Mouse (Mus musculus): Measurements from ENCODE around the gene Atp23. TPM values are rescaled to one million over a fixed set of nuclear protein-coding genes. Genes with fewer than 3 reads are reported as not detected.

The Atp23 gene
- polyA plus RNA-seq, 1 experiment from 2014 or later: 17.2 TPM

GRCm38 (mm10) chr10:126920220-126920619 lies 19.1 kb upstream of the Atp23 start:
- 95% methylated on average over 3 of the region's 3 CpGs for WGBS
- Histone ChIP-seq H3K9ac (ENCODE audit: low read depth, low read length) (no peak overlapping the region), H3K4me2 (ENCODE audit: low read length) (no peak overlapping the region), H3K36me3 (ENCODE audit: control insufficient read depth, insufficient read depth, low read length) (no peaks in the 10 kb centered on the region), H3K4me1 (ENCODE audit: control insufficient read depth, insufficient read depth, low read depth, low read length) (no peaks in the 10 kb centered on the region), H3K27me3 (replicated peaks; ENCODE audit: control insufficient read depth, insufficient read depth, low read length) (no peaks in the 10 kb centered on the region), H3K4me3 (ENCODE audit: low read length) (no peak overlapping the region), H3K27ac (ENCODE audit: low read depth, low read length) (no peak overlapping the region), H3K9me3 (ENCODE audit: control insufficient read depth, low read length) (peaks cover 6% of the 10 kb centered on the region)
- ATAC-seq: no peak

- Histone ChIP-seq H3K27me3 (replicated peaks; ENCODE audit: control insufficient read depth, insufficient read depth, low read length) (no peaks in the 10 kb centered on the region), H3K9ac (ENCODE audit: low read depth, low read length) (no peak overlapping the region), H3K9me3 (ENCODE audit: control insufficient read depth, low read length) (peaks cover 6% of the 10 kb centered on the region), H3K27ac (ENCODE audit: low read depth, low read length) (no peak overlapping the region), H3K36me3 (ENCODE audit: control insufficient read depth, insufficient read depth, low read length) (no peaks in the 10 kb centered on the region), H3K4me2 (ENCODE audit: low read length) (no peak overlapping the region), H3K4me3 (ENCODE audit: low read length) (no peak overlapping the region), H3K4me1 (ENCODE audit: control insufficient read depth, insufficient read depth, low read depth, low read length) (no peaks in the 10 kb centered on the region)
- peak; percentile 85 for ATAC-seq
- WGBS: 4% methylated on average over 9 of the region's 9 CpGs
Observed at GRCm38 (mm10) chr10:126919067-126919466, 17.9 kb upstream of the Atp23 start.

- ATAC-seq: no peak
- Histone ChIP-seq H3K4me2 (ENCODE audit: low read length) (no peak overlapping the region), H3K9ac (ENCODE audit: low read depth, low read length) (no peak overlapping the region), H3K4me3 (ENCODE audit: low read length) (no peak overlapping the region), H3K36me3 (ENCODE audit: control insufficient read depth, insufficient read depth, low read length) (no peaks in the 10 kb centered on the region), H3K27me3 (replicated peaks; ENCODE audit: control insufficient read depth, insufficient read depth, low read length) (no peaks in the 10 kb centered on the region), H3K9me3 (ENCODE audit: control insufficient read depth, low read length) (no peaks in the 10 kb centered on the region), H3K27ac (ENCODE audit: low read depth, low read length) (no peak overlapping the region), H3K4me1 (ENCODE audit: control insufficient read depth, insufficient read depth, low read depth, low read length) (no peaks in the 10 kb centered on the region)
- 95% methylated on average over 5 of the region's 5 CpGs for WGBS
Observed at GRCm38 (mm10) chr10:126914288-126914687, 13.1 kb upstream of the Atp23 start.

- Histone ChIP-seq H3K9ac (ENCODE audit: low read depth, low read length) (no peak overlapping the region), H3K27me3 (replicated peaks; ENCODE audit: control insufficient read depth, insufficient read depth, low read length) (no peaks in the 10 kb centered on the region), H3K36me3 (ENCODE audit: control insufficient read depth, insufficient read depth, low read length) (no peaks in the 10 kb centered on the region), H3K4me3 (ENCODE audit: low read length) (no peak overlapping the region), H3K4me2 (ENCODE audit: low read length) (no peak overlapping the region), H3K9me3 (ENCODE audit: control insufficient read depth, low read length) (no peaks in the 10 kb centered on the region), H3K4me1 (ENCODE audit: control insufficient read depth, insufficient read depth, low read depth, low read length) (no peaks in the 10 kb centered on the region), H3K27ac (ENCODE audit: low read depth, low read length) (no peak overlapping the region)
- no peak for ATAC-seq
- 89% methylated on average over 1 of the region's 1 CpGs for WGBS
Observed at GRCm38 (mm10) chr10:126911479-126911878, 10.3 kb upstream of the Atp23 start.

- Histone ChIP-seq H3K27me3 (replicated peaks; ENCODE audit: control insufficient read depth, insufficient read depth, low read length) (no peaks in the 10 kb centered on the region), H3K4me3 (ENCODE audit: low read length) (no peak overlapping the region), H3K36me3 (ENCODE audit: control insufficient read depth, insufficient read depth, low read length) (no peaks in the 10 kb centered on the region), H3K9me3 (ENCODE audit: control insufficient read depth, low read length) (no peaks in the 10 kb centered on the region), H3K9ac (ENCODE audit: low read depth, low read length) (no peak overlapping the region), H3K27ac (ENCODE audit: low read depth, low read length) (no peak overlapping the region), H3K4me1 (ENCODE audit: control insufficient read depth, insufficient read depth, low read depth, low read length) (peaks cover 2% of the 10 kb centered on the region; the same call in 1 of the 2 replicates), H3K4me2 (ENCODE audit: low read length) (no peak overlapping the region)
- no peak for ATAC-seq
- 90% methylated on average over 5 of the region's 5 CpGs for WGBS
Observed at GRCm38 (mm10) chr10:126906811-126907210, 5.7 kb upstream of the Atp23 start.

GRCm38 (mm10) chr10:126905650-126906075 lies 4.5 kb upstream of the Atp23 start:
- ATAC-seq: peak; percentile 87
- Histone ChIP-seq H3K36me3 (ENCODE audit: control insufficient read depth, insufficient read depth, low read length) (no peaks in the 10 kb centered on the region), H3K4me3 (ENCODE audit: low read length) (peak overlapping the region; percentile 52), H3K9me3 (ENCODE audit: control insufficient read depth, low read length) (no peaks in the 10 kb centered on the region), H3K9ac (ENCODE audit: low read depth, low read length) (peak overlapping the region; percentile 69), H3K27me3 (replicated peaks; ENCODE audit: control insufficient read depth, insufficient read depth, low read length) (no peaks in the 10 kb centered on the region), H3K27ac (ENCODE audit: low read depth, low read length) (peak overlapping the region; percentile 80), H3K4me2 (ENCODE audit: low read length) (peak overlapping the region; percentile 91), H3K4me1 (ENCODE audit: control insufficient read depth, insufficient read depth, low read depth, low read length) (peaks cover 2% of the 10 kb centered on the region; the same call in 1 of the 2 replicates)
- WGBS: 2% methylated on average over 30 of the region's 30 CpGs

- no peak for ATAC-seq
- Histone ChIP-seq H3K27me3 (replicated peaks; ENCODE audit: control insufficient read depth, insufficient read depth, low read length) (no peaks in the 10 kb centered on the region), H3K4me2 (ENCODE audit: low read length) (peak overlapping the region; percentile 91), H3K27ac (ENCODE audit: low read depth, low read length) (no peak overlapping the region; the same call in 1 of the 2 replicates), H3K9me3 (ENCODE audit: control insufficient read depth, low read length) (no peaks in the 10 kb centered on the region), H3K4me1 (ENCODE audit: control insufficient read depth, insufficient read depth, low read depth, low read length) (peaks cover 2% of the 10 kb centered on the region), H3K9ac (ENCODE audit: low read depth, low read length) (no peak overlapping the region), H3K4me3 (ENCODE audit: low read length) (peak overlapping the region; percentile 52), H3K36me3 (ENCODE audit: control insufficient read depth, insufficient read depth, low read length) (no peaks in the 10 kb centered on the region)
- WGBS: 68% methylated on average over 8 of the region's 8 CpGs
Observed at GRCm38 (mm10) chr10:126905086-126905485, 3.9 kb upstream of the Atp23 start.

- Histone ChIP-seq H3K9ac (ENCODE audit: low read depth, low read length) (no peak overlapping the region), H3K27ac (ENCODE audit: low read depth, low read length) (no peak overlapping the region), H3K36me3 (ENCODE audit: control insufficient read depth, insufficient read depth, low read length) (no peaks in the 10 kb centered on the region), H3K27me3 (replicated peaks; ENCODE audit: control insufficient read depth, insufficient read depth, low read length) (no peaks in the 10 kb centered on the region), H3K4me3 (ENCODE audit: low read length) (no peak overlapping the region), H3K4me1 (ENCODE audit: control insufficient read depth, insufficient read depth, low read depth, low read length) (peaks cover 2% of the 10 kb centered on the region), H3K9me3 (ENCODE audit: control insufficient read depth, low read length) (no peaks in the 10 kb centered on the region), H3K4me2 (ENCODE audit: low read length) (no peak overlapping the region)
- 29% methylated on average over 5 of the region's 5 CpGs for WGBS
- ATAC-seq: no peak
Observed at GRCm38 (mm10) chr10:126904221-126904620, 3.1 kb upstream of the Atp23 start.

GRCm38 (mm10) chr10:126901488-126901843 lies 311 bp upstream of the Atp23 start:
- WGBS: under 1% methylated on average over 4 of the region's 4 CpGs
- Histone ChIP-seq H3K27ac (ENCODE audit: low read depth, low read length) (peak overlapping the region; percentile 57), H3K27me3 (replicated peaks; ENCODE audit: control insufficient read depth, insufficient read depth, low read length) (no peaks in the 10 kb centered on the region), H3K4me2 (ENCODE audit: low read length) (peak overlapping the region; percentile 95), H3K4me1 (ENCODE audit: control insufficient read depth, insufficient read depth, low read depth, low read length) (peaks cover 2% of the 10 kb centered on the region), H3K36me3 (ENCODE audit: control insufficient read depth, insufficient read depth, low read length) (0 out of 2 replicates have a peak, but pooled peaks cover 2% of the 10 kb centered on the region), H3K9ac (ENCODE audit: low read depth, low read length) (peak overlapping the region; percentile 73), H3K9me3 (ENCODE audit: control insufficient read depth, low read length) (no peaks in the 10 kb centered on the region), H3K4me3 (ENCODE audit: low read length) (peak overlapping the region; percentile 61)
- ATAC-seq: peak; percentile 10; the same call in 1 of the 2 replicates

GRCm38 (mm10) chr10:126895891-126896290 lies 5.3 kb downstream of the Atp23 start:
- Histone ChIP-seq H3K9me3 (ENCODE audit: control insufficient read depth, low read length) (no peaks in the 10 kb centered on the region), H3K4me2 (ENCODE audit: low read length) (no peak overlapping the region), H3K4me3 (ENCODE audit: low read length) (no peak overlapping the region), H3K4me1 (ENCODE audit: control insufficient read depth, insufficient read depth, low read depth, low read length) (no peaks in the 10 kb centered on the region; the same call in 1 of the 2 replicates), H3K36me3 (ENCODE audit: control insufficient read depth, insufficient read depth, low read length) (peaks cover 22% of the 10 kb centered on the region), H3K27ac (ENCODE audit: low read depth, low read length) (no peak overlapping the region), H3K27me3 (replicated peaks; ENCODE audit: control insufficient read depth, insufficient read depth, low read length) (no peaks in the 10 kb centered on the region), H3K9ac (ENCODE audit: low read depth, low read length) (no peak overlapping the region)
- no peak for ATAC-seq
- 53% methylated on average over 6 of the region's 6 CpGs for WGBS
